ENCODE assay signal across 31 mouse cellular contexts in the genomic region with DNA sequence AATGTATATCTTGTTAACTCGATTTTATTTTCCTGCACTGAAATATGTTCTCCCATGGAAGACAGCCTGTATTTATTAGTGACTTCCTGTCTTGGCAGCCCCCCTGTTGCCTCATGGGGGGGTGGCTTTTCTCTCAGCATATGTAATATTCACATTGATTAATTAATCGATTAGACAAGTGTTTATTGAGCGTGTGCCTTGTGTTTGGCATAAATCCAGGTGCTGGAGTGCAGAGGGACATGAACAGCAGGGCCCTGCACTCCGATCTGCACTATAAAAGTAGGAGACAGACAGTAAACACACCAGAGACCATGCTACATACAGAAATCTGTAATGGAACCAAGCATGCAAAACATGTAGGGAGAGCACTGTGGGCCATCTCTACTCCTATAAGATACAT.
"Had no signal": no experiment of that assay in that cellular context is flagged by ENCODE, and none has a peak within 500 bp of the region (broad histone marks: within the 10 kb centered on the region; RNA-seq: fewer than 3 reads in every experiment).

No protein-coding gene starts in this region.

- H3K27me3 ChIP-seq: limb, embryonic 12.5 days; limb, embryonic 13.5 days; limb, embryonic 15.5 days; liver, embryonic 12.5 days; liver, embryonic 13.5 days; liver, embryonic 15.5 days; lung, embryonic 15.5 days; megakaryocyte, embryonic 14.5 days; midbrain, embryonic 12.5 days; midbrain, embryonic 13.5 days; midbrain, embryonic 15.5 days; neural tube, embryonic 12.5 days had no signal

- H3K4me3 ChIP-seq: left cerebral cortex, adult 2 months; limb, embryonic 10.5 days; limb, embryonic 12.5 days; limb, embryonic 13.5 days; limb, embryonic 15.5 days; liver, embryonic 12.5 days; liver, embryonic 13.5 days; liver, embryonic 15.5 days; lung, embryonic 15.5 days; megakaryocyte, embryonic 14.5 days; midbrain, embryonic 10.5 days; midbrain, embryonic 12.5 days; midbrain, embryonic 13.5 days; midbrain, embryonic 15.5 days; myocyte; neural tube, embryonic 12.5 days had no signal

- H3K36me3 ChIP-seq: limb, embryonic 13.5 days; limb, embryonic 15.5 days; liver, embryonic 12.5 days; liver, embryonic 13.5 days; liver, embryonic 15.5 days; lung, embryonic 15.5 days; midbrain, embryonic 10.5 days; midbrain, embryonic 12.5 days; midbrain, embryonic 13.5 days; midbrain, embryonic 15.5 days; neural tube, embryonic 12.5 days had no signal

- H3K4me1 ChIP-seq: lung, embryonic 15.5 days; megakaryocyte, embryonic 14.5 days; midbrain, embryonic 10.5 days; midbrain, embryonic 12.5 days; midbrain, embryonic 15.5 days; neural tube, embryonic 12.5 days had no signal

- H3K4me2 ChIP-seq: limb, embryonic 12.5 days; limb, embryonic 13.5 days; limb, embryonic 15.5 days; liver, embryonic 11.5 days; liver, embryonic 12.5 days; liver, embryonic 13.5 days; liver, embryonic 15.5 days; lung, embryonic 15.5 days; midbrain, embryonic 11.5 days; midbrain, embryonic 12.5 days; midbrain, embryonic 13.5 days; midbrain, embryonic 15.5 days; neural tube, embryonic 12.5 days had no signal

- ATAC-seq: liver, embryonic 12.5 days; liver, postnatal 0 days; lung, postnatal 0 days; midbrain, embryonic 13.5 days; midbrain, embryonic 15.5 days; midbrain, embryonic 16.5 days had no signal

- H3K27ac ChIP-seq: left cerebral cortex, adult 2 months; limb, embryonic 10.5 days; limb, embryonic 12.5 days; limb, embryonic 13.5 days; limb, embryonic 15.5 days; liver, embryonic 12.5 days; liver, embryonic 13.5 days; liver, embryonic 14.5 days; liver, embryonic 15.5 days; lung, embryonic 15.5 days; macrophage; midbrain, embryonic 10.5 days; midbrain, embryonic 12.5 days; midbrain, embryonic 13.5 days; midbrain, embryonic 15.5 days; neural tube, embryonic 12.5 days had no signal

- H3K9ac ChIP-seq: limb, embryonic 12.5 days; limb, embryonic 13.5 days; limb, embryonic 15.5 days; liver, embryonic 12.5 days; liver, embryonic 13.5 days; liver, embryonic 14.5 days; liver, embryonic 15.5 days; liver, postnatal 0 days; lung, embryonic 15.5 days; midbrain, embryonic 12.5 days; midbrain, embryonic 13.5 days; midbrain, embryonic 15.5 days; neural tube, embryonic 12.5 days had no signal

- H3K9me3 ChIP-seq: limb, embryonic 10.5 days; limb, embryonic 12.5 days; limb, embryonic 13.5 days; limb, embryonic 15.5 days; liver, embryonic 12.5 days; liver, embryonic 13.5 days; liver, embryonic 15.5 days; lung, embryonic 15.5 days; midbrain, embryonic 10.5 days; midbrain, embryonic 12.5 days; midbrain, embryonic 13.5 days; midbrain, embryonic 15.5 days; neural tube, embryonic 12.5 days had no signal

- DNase-seq: layer of hippocampus, postnatal 36 days; left cerebral cortex, postnatal 4 days; liver, embryonic 13.5 days; liver, postnatal 0 days; lung, adult 18-20 months; lung, adult 2 months; lung, postnatal 10 days; lung, postnatal 36 days; lung, postnatal 4 days; midbrain, embryonic 14.5 days had no signal
